Comparison of ENCODE assay signal across 8 mouse cellular contexts in the genomic region with DNA sequence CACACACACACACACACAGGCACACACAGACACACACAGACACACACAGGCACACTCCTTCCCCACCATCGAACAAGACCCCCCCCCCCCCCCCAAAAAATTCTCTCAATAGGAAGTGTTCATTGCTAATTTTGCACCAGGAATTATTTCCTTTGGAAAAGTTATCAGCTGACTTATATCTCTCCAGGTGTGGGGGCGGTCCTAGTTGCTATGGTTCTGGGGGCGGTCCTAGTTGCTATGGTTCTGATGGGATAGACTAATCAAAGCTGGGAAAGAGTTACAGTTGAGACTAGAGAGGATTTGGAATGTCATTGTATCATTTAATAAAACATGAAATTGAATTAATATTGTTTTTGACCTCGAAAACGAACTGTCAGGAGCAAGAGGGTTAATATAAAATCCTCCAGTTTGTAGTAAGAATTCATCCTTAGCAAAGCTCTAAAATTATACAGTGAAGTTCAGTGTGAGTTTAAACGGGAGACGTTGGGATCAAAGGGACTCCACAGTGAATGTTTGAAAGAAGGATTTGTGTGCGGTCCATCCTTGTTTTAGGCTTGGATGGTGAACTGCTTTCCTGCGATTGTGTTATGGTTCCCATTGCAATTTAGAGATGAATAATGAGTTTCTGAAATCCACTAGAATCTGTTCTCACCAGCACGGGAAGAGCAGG. TPM values are rescaled to one million over a fixed set of nuclear protein-coding genes. Genes with fewer than 3 reads are reported as not detected.
A peak's percentile ranks its signal among the peaks of the same experiment; 100 is the strongest.
DNase-seq lines count a peak whose midpoint lies in the region; ATAC-seq lines count a peak whose summit lies in the region.

No protein-coding gene starts in this region.

- no peaks in the 10 kb centered on the region for H3K4me1 ChIP-seq in liver, embryonic 12.5 days

- ATAC-seq in liver, embryonic 12.5 days, result no peak
- ATAC-seq in activated CD4-positive, CD25-positive, alpha-beta regulatory T cell, adult 4 months, result no peak

- no peaks in the 10 kb centered on the region for H3K36me3 ChIP-seq in liver, embryonic 12.5 days

- H3K9ac ChIP-seq in liver, embryonic 12.5 days, result no peak overlapping the region

- peaks cover 11% of the 10 kb centered on the region; the same call in 1 of the 2 replicates for H3K9me3 ChIP-seq in liver, embryonic 12.5 days (replicated peaks)

- H3K4me3 ChIP-seq in liver, embryonic 12.5 days, result peak overlapping the region; percentile 19; the same call in 1 of the 2 replicates

- peaks cover 16% of the 10 kb centered on the region; the same call in 1 of the 2 replicates for H3K27me3 ChIP-seq in liver, embryonic 12.5 days (replicated peaks)

- WGBS in liver, embryonic 12.5 days (ENCODE audit: insufficient replicate concordance), result 32% methylated on average over 10 of the region's 10 CpGs

- H3K4me2 ChIP-seq in liver, embryonic 12.5 days, result peak overlapping the region; percentile 41

- DNase-seq in heart, adult 11 months, result peak; percentile 55
- no peak for DNase-seq in heart, postnatal 4 days
- peak; percentile 62 to 75 for DNase-seq in right cerebral cortex, postnatal 10 days (ENCODE audit: low spot score in 2 of 2)
- DNase-seq in right cerebral cortex, postnatal 36 days (ENCODE audit: low spot score in 2 of 2), result no peak
- no peak for DNase-seq in adrenal gland, postnatal 36 days
- DNase-seq in B cell, adult 2 months, result no peak

- H3K27ac ChIP-seq in liver, embryonic 12.5 days, result no peak overlapping the region

RNA-seq across cellular contexts. Expression of a gene that starts 4.0 kb away (rescaled TPM):
- not detected for total RNA-seq in heart, postnatal 4 days (2021)
- not detected in 2 replicates for polyA plus RNA-seq in liver, embryonic 12.5 days (2016; fragmentation: Nextera tagmentation; extraction: Ambion mirVana)
- polyA plus RNA-seq in activated CD4-positive, CD25-positive, alpha-beta regulatory T cell, adult 4 months (2017; shearing (Covaris generic)), result not detected
- total RNA-seq in adrenal gland, postnatal 36 days (2021), result not detected

Comparison
In these comparisons a context has a peak if more than half of its experiments do, and no peak if none do; other contexts are left out.
1. DNase-seq: peak in heart, adult 11 months (single experiment) and right cerebral cortex, postnatal 10 days (2 of 2); none in heart, postnatal 4 days (single experiment), right cerebral cortex, postnatal 36 days (0 of 2), adrenal gland, postnatal 36 days (0 of 2) and B cell, adult 2 months (0 of 2).